Mouse (Mus musculus): ENCODE measurements around the gene Ttc39d. TPM values are rescaled to one million over a fixed set of nuclear protein-coding genes. Genes with fewer than 3 reads are reported as not detected.

The Ttc39d gene
- polyA plus RNA-seq (2016; fragmentation: Nextera tagmentation; extraction: Ambion mirVana): 0.16 TPM in 2 replicates

DNA sequence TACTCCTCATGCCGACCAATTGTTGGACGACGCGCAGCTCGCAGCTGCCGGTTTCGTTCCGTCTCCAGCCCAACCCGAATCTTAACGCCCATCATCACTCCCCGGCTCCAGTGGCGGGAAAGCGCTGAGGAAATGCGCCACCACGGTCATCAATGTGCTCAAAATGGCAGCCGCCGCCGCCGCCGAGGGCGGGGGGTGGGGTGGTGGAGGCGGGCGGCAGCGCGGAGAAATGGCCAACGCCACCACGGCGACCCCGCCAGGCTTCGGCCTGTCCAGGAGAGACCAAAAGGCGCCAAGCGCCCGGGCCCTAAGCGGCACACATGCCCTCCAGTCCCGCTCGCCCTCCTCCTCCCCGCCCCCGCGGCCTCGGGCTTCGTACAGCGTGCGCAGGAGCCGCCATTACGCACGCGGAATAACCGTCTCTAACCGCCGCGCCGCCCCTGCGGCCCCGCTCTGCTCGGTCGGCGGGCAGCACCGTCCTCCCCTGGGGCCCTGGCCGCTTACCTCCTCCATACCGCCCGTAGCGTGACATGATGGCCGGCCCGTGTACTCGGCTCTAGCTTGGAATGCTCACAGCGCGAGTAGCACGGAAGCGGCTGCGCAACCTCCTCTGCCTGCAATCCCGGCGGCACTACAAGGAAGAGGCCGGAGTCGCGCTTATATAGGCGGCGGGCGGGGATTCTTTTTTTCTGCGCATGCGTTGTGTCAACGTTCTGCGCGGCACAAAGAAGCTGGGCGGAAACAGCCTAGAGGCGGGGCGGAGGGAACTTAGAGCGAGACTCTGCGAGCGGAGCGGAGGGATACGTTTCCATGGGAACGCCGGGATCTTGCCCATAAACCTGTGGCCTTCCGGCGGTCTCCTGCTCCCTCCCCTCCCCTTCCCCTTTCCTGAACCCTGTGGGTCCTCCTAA lies at the start of gene Ttc39d, which contains the start of gene Srsf7:
Gene Ttc39d, plus strand, starts transcription at position 790 of the 911 bp plus-strand sequence.
Gene Srsf7, minus strand, starts transcription at position 637 of the 911 bp plus-strand sequence.
- H3K36me3 ChIP-seq: peaks cover 38% of the 10 kb centered on the region
- peak within 1 kb of the TSS; percentile 96 for H3K4me3 ChIP-seq
- H3K9me3 ChIP-seq: no peaks in the 10 kb centered on the region
- peaks cover 18% of the 10 kb centered on the region for H3K4me1 ChIP-seq (replicated peaks)
- under 1% methylated on average over 95 of the region's 95 CpGs for WGBS
- peak; percentile 98 for DNase-seq (ENCODE audit: low spot score)
- H3K27me3 ChIP-seq (ENCODE audit: insufficient read depth, poor library complexity, severe bottlenecking): no peaks in the 10 kb centered on the region
- H3K27ac ChIP-seq: peak within 1 kb of the TSS; percentile 100

DNA sequence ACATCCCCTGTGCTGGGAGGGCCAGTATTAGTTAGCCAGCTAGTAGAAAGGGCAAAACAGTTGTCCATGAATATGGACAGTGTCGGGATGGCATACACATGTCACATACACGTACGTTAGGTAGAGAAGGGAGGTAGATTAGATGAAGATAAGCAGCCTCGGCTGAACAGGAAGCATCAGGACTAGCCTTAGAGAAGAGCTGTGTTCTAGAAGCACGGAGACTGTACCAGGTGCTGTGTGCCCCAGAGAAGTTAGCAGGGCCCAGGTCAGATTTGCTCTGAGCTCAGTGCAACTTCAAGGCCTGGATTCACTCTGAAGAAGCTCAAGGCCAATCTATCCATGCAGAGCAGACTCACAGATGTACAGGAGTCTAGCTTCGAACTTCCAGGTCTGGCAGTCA lies 49.8 kb upstream of the Ttc39d start:
- 0 out of 2 replicates have a peak, but pooled peaks cover 6% of the 10 kb centered on the region for H3K4me1 ChIP-seq (replicated peaks)
- H3K36me3 ChIP-seq: no peaks in the 10 kb centered on the region
- no peaks in the 10 kb centered on the region for H3K27me3 ChIP-seq (ENCODE audit: insufficient read depth, poor library complexity, severe bottlenecking)
- no peaks in the 10 kb centered on the region for H3K9me3 ChIP-seq
- no peak for DNase-seq (ENCODE audit: low spot score)
- no peak overlapping the region for H3K4me3 ChIP-seq
- H3K27ac ChIP-seq: no peak overlapping the region
- 93% methylated on average over 6 of the region's 6 CpGs for WGBS

DNA sequence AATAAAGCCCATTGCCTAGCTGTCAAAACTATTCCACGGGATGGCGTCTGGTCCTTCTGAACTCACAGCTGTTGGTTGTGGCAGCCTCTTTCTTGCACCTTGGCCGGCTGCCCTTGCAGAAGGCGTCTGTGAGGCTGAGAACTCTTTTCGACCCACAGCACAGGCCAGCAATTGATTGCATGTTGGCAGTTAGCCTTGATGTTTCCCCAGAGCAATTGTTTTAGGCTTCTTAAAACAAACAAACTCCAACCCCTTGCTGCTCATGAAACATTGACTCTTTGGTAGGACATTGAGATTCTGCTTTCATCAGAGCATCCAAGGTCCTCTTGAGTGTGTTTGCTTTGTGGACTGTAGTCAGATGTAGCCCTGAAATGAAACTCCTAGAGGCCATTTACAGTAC lies 46.8 kb upstream of the Ttc39d start:
- no peaks in the 10 kb centered on the region for H3K4me1 ChIP-seq (replicated peaks)
- WGBS: 84% methylated on average over 5 of the region's 5 CpGs
- H3K27ac ChIP-seq: no peak overlapping the region
- no peak overlapping the region for H3K4me3 ChIP-seq
- no peaks in the 10 kb centered on the region for H3K27me3 ChIP-seq (ENCODE audit: insufficient read depth, poor library complexity, severe bottlenecking)
- no peak for DNase-seq (ENCODE audit: low spot score)
- H3K9me3 ChIP-seq: no peaks in the 10 kb centered on the region
- no peaks in the 10 kb centered on the region for H3K36me3 ChIP-seq

DNA sequence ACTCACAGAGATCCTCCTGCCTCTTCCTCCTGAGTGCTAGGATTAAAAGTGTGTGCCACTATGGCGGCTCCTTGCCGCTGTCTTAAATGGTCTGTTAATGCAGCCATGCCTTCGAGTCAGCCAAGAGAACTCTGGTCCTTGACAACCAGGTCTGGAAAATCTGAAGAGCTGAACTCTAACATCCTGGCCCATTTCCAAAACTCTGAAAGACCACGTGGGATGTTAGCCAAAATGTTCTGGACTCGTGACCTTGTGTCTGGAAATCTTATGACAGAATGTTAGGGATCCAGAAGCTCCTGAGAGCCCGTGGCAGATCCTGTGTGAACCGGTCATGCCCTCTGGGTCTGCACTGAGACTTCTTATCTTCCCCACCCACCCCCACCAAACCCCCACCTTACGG lies 43.3 kb upstream of the Ttc39d start:
- Histone ChIP-seq H3K4me3 (no peak overlapping the region), H3K27me3 (ENCODE audit: insufficient read depth, poor library complexity, severe bottlenecking) (no peaks in the 10 kb centered on the region), H3K27ac (no peak overlapping the region), H3K36me3 (no peaks in the 10 kb centered on the region), H3K4me1 (replicated peaks) (peaks cover 22% of the 10 kb centered on the region), H3K9me3 (no peaks in the 10 kb centered on the region)
- DNase-seq (ENCODE audit: low spot score): no peak
- WGBS: 90% methylated on average over 8 of the region's 8 CpGs

DNA sequence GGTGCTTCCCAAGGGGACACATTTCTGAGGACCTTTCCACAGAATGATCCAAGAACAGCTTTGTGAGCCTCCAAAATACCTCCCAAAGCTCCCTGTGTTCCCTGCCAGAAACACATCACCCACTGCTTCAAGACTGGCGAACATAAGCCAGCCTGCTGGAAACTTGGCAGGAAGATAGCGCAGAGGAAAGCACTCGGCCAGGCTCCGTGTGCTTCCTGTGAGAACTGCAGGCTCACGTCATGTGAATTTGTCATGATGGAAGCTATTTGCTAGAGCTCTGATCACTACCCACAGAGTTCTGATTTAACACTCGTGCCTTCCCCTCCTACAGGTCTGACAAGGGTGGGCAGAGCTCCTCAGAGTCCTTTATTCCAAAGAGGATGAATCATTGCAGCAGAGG lies 41.5 kb upstream of the Ttc39d start:
- 85% methylated on average over 6 of the region's 6 CpGs for WGBS
- Histone ChIP-seq H3K4me3 (no peak overlapping the region), H3K36me3 (no peaks in the 10 kb centered on the region), H3K4me1 (replicated peaks) (peaks cover 25% of the 10 kb centered on the region), H3K9me3 (no peaks in the 10 kb centered on the region), H3K27ac (no peak overlapping the region), H3K27me3 (ENCODE audit: insufficient read depth, poor library complexity, severe bottlenecking) (no peaks in the 10 kb centered on the region)
- no peak for DNase-seq (ENCODE audit: low spot score)

DNA sequence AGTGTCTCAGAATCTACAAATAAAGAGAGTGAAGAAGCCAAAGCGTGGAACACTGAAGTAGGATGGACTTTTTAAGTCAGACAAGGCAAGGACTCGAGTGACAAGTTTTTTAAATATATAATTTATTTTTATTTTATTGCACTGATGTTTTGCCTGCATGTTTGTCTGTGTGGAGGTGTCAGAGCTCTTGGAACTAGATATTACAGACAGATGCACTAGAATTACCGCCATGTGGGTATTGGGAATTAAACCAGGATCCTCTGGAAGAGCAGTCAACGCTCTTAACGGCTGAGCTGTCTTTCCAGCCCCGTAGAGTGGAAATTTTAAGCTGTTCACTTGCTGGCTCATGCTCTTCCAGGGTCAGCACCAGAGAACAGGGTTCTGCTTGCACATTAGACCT lies 40.9 kb upstream of the Ttc39d start:
- H3K4me1 ChIP-seq (replicated peaks): peaks cover 25% of the 10 kb centered on the region
- no peak for DNase-seq (ENCODE audit: low spot score)
- H3K9me3 ChIP-seq: no peaks in the 10 kb centered on the region
- no peaks in the 10 kb centered on the region for H3K36me3 ChIP-seq
- H3K4me3 ChIP-seq: no peak overlapping the region
- WGBS: 90% methylated on average over 6 of the region's 6 CpGs
- no peaks in the 10 kb centered on the region for H3K27me3 ChIP-seq (ENCODE audit: insufficient read depth, poor library complexity, severe bottlenecking)
- H3K27ac ChIP-seq: no peak overlapping the region

DNA sequence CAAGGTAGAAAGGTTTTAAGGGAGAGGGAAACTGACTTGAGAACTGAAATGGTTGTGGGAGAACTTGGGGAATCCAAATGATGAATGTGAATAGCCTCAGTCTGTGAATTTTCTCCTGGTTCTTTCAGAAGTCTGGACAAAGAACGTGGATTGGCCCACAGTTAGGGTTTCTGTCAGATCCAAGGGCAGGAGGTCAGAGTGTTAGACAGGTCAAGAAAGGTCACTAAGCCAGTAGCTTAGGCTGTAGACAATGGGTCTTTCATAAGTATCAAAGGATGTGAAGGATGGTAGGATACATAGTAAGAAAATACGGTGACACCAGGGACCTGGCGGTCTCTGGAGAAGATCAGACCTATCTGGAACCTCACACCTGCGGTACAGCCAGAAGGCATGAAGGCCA lies 39.8 kb upstream of the Ttc39d start:
- Histone ChIP-seq H3K27ac (no peak overlapping the region), H3K36me3 (no peaks in the 10 kb centered on the region), H3K4me3 (no peak overlapping the region), H3K27me3 (ENCODE audit: insufficient read depth, poor library complexity, severe bottlenecking) (no peaks in the 10 kb centered on the region), H3K9me3 (no peaks in the 10 kb centered on the region), H3K4me1 (replicated peaks) (peaks cover 25% of the 10 kb centered on the region)
- WGBS: 55% methylated on average over 4 of the region's 4 CpGs
- DNase-seq (ENCODE audit: low spot score): no peak

- 63% methylated on average over 7 of the region's 7 CpGs for WGBS
- H3K9me3 ChIP-seq: no peaks in the 10 kb centered on the region
- H3K36me3 ChIP-seq: no peaks in the 10 kb centered on the region
- peaks cover 25% of the 10 kb centered on the region for H3K4me1 ChIP-seq (replicated peaks)
- no peak overlapping the region for H3K4me3 ChIP-seq
- H3K27me3 ChIP-seq (ENCODE audit: insufficient read depth, poor library complexity, severe bottlenecking): no peaks in the 10 kb centered on the region
- H3K27ac ChIP-seq: no peak overlapping the region
- no peak for DNase-seq (ENCODE audit: low spot score)
Observed at GRCm38 (mm10) chr17:80167851-80168251, 39.4 kb upstream of the Ttc39d start.

DNA sequence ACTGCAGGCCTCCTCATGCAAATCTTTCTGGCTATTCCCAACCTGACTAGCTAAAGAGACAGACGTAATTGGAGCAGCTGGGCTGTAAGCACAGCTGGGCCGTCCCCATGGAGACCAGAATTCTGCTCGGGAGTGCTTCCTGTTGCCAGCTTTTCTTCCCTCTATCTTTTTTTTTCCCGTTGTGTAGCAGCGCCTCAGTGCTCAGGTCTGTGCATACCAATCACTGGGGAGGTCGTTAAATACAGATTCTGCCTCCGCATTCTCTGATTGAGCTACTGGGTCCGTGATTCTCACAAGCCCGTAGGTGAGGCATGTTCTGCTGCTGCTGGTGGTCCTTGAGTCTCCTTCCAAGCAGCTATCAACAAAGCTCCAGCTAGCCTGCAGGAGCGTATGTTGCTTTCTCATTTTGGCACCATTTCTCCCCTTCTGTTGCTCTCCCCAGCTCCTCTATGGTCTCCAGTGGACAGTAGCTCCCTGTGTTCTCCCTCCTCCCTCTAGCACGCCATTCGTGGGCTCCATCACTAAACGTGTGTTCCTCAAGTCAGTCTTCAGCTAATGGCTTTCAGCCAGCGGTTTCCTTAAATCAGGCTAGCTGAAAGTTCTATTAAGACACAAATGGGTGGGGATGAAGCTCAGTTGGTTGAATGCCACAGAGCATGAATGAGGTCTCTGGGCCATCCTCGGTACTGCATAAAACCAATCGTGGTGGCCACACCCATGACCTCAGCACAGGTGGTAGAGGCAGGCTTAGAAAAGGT lies 38.7 kb upstream of the Ttc39d start:
- H3K36me3 ChIP-seq: no peaks in the 10 kb centered on the region
- no peaks in the 10 kb centered on the region for H3K27me3 ChIP-seq (ENCODE audit: insufficient read depth, poor library complexity, severe bottlenecking)
- H3K9me3 ChIP-seq: no peaks in the 10 kb centered on the region
- DNase-seq (ENCODE audit: low spot score): peak; percentile 60
- peak overlapping the region; percentile 64; the same call in 1 of the 2 replicates for H3K27ac ChIP-seq
- H3K4me3 ChIP-seq: peak overlapping the region; percentile 21
- 26% methylated on average over 16 of the region's 16 CpGs for WGBS
- peaks cover 25% of the 10 kb centered on the region for H3K4me1 ChIP-seq (replicated peaks)

DNA sequence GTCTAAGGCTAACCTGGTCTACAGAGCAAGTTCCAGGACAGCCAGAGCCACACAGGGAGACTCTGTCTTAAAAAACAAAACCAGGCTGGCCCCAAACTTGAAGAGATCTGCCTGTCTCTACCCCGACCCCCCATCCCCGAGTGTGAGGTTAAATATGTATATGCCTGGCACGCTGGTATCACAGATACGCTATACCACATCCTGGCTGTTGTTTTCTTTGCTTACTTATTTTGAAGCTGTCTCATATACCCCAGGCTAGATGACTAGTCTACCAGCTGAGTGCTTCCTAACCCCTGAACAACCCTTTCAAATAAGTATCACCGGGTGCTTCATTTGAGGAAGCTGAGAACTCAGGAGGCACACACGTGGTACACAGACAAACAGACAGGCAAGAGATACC lies 37.5 kb upstream of the Ttc39d start:
- Histone ChIP-seq H3K9me3 (no peaks in the 10 kb centered on the region), H3K27ac (no peak overlapping the region)
- 92% methylated on average over 6 of the region's 6 CpGs for WGBS

GRCm38 (mm10) chr17:80170951-80171350 lies 36.3 kb upstream of the Ttc39d start:
- DNase-seq (ENCODE audit: low spot score): no peak
- no peaks in the 10 kb centered on the region for H3K9me3 ChIP-seq
- H3K4me1 ChIP-seq (replicated peaks): peaks cover 38% of the 10 kb centered on the region
- no peaks in the 10 kb centered on the region for H3K36me3 ChIP-seq
- no peaks in the 10 kb centered on the region for H3K27me3 ChIP-seq (ENCODE audit: insufficient read depth, poor library complexity, severe bottlenecking)
- 89% methylated on average over 7 of the region's 7 CpGs for WGBS
- no peak overlapping the region for H3K27ac ChIP-seq
- H3K4me3 ChIP-seq: no peak overlapping the region

More for the DNA sequence above, 37.5 kb upstream of the Ttc39d start:
- peaks cover 31% of the 10 kb centered on the region for H3K4me1 ChIP-seq (replicated peaks)
- H3K4me3 ChIP-seq: no peak overlapping the region
- DNase-seq (ENCODE audit: low spot score): no peak
- H3K27me3 ChIP-seq (ENCODE audit: insufficient read depth, poor library complexity, severe bottlenecking): no peaks in the 10 kb centered on the region
- H3K36me3 ChIP-seq: no peaks in the 10 kb centered on the region

DNA sequence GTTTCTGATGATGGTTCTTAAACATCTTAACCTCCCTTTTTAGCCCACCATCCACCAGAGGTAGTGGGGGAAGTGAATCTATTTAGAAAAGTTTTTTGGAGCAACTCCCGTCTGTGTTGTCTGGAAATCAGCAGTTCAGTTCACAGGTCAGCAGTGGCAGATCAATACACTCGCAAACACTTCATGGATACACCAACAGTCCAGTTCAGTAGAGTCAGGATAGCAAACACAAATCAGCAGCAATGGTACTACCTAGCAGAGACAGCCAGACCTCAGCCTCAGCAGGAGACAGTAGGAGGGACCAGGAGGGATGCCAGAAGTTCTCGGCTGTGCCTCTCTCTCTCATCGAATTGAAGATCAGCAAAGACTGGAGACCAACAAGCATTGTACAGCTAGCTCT lies 35.3 kb upstream of the Ttc39d start:
- Histone ChIP-seq H3K27me3 (ENCODE audit: insufficient read depth, poor library complexity, severe bottlenecking) (no peaks in the 10 kb centered on the region), H3K9me3 (no peaks in the 10 kb centered on the region), H3K36me3 (no peaks in the 10 kb centered on the region), H3K4me3 (no peak overlapping the region), H3K27ac (no peak overlapping the region), H3K4me1 (replicated peaks) (peaks cover 37% of the 10 kb centered on the region)
- DNase-seq (ENCODE audit: low spot score): no peak
- WGBS: 89% methylated on average over 4 of the region's 4 CpGs

GRCm38 (mm10) chr17:80172761-80173160 lies 34.5 kb upstream of the Ttc39d start:
- Histone ChIP-seq H3K36me3 (no peaks in the 10 kb centered on the region), H3K4me1 (replicated peaks) (peaks cover 29% of the 10 kb centered on the region), H3K4me3 (no peak overlapping the region), H3K27ac (no peak overlapping the region), H3K27me3 (ENCODE audit: insufficient read depth, poor library complexity, severe bottlenecking) (no peaks in the 10 kb centered on the region), H3K9me3 (no peaks in the 10 kb centered on the region)
- no peak for DNase-seq (ENCODE audit: low spot score)
- 90% methylated on average over 5 of the region's 5 CpGs for WGBS
